Mouse (Mus musculus) spleen, postnatal 10 days (tissue): ENCODE results near the gene Akap3.
A peak's percentile ranks its signal among the peaks of the same experiment; 100 is the strongest.

Experiments
- DNase-seq, 2 experiments: peaks; one replicate each; pipeline ENCODE4 v3.0.0; 2021 to 2022; ENCODE audit warnings: low spot score in 2 of 2

Akap3 gene

GRCm38 (mm10) chr6:126852881-126853280 is at the start of gene Akap3:
Gene Akap3, plus strand, starts transcription at chr6:126853098.
- no peak for DNase-seq

- peak in 1 of 2 experiments; percentile 42 for DNase-seq
Measured at GRCm38 (mm10) chr6:126806783-126807182, 46.1 kb upstream of the Akap3 start.

GRCm38 (mm10) chr6:126808134-126808533 is 44.8 kb upstream of the Akap3 start:
- no peak for DNase-seq

GRCm38 (mm10) chr6:126808561-126808960 is 44.3 kb upstream of the Akap3 start:
- DNase-seq, result no peak

- no peak for DNase-seq
Measured at GRCm38 (mm10) chr6:126811481-126811880, 41.4 kb upstream of the Akap3 start.

- DNase-seq, result no peak
Measured at GRCm38 (mm10) chr6:126815206-126815750, 37.6 kb upstream of the Akap3 start.

- no peak for DNase-seq
Measured at GRCm38 (mm10) chr6:126816338-126816737, 36.6 kb upstream of the Akap3 start.

GRCm38 (mm10) chr6:126823087-126823486 is 29.8 kb upstream of the Akap3 start:
- no peak for DNase-seq

- DNase-seq, result no peak
Measured at GRCm38 (mm10) chr6:126836628-126837027, 16.3 kb upstream of the Akap3 start.

- peak; percentile 89 to 95 for DNase-seq
Measured at GRCm38 (mm10) chr6:126848712-126849704, 3.9 kb upstream of the Akap3 start, which contains the start of gene Ndufa9. Gene Ndufa9, minus strand, starts transcription at chr6:126849136.

GRCm38 (mm10) chr6:126877118-126877517 is 24.2 kb downstream of the Akap3 start:
- DNase-seq, result no peak

- DNase-seq, result no peak
Measured at GRCm38 (mm10) chr6:126907378-126907777, 54.5 kb downstream of the Akap3 start.

GRCm38 (mm10) chr6:126907876-126908275 is 55.0 kb downstream of the Akap3 start:
- no peak for DNase-seq

GRCm38 (mm10) chr6:126910727-126911126 is 57.8 kb downstream of the Akap3 start:
- DNase-seq, result no peak

GRCm38 (mm10) chr6:126914928-126915327 is 62.0 kb downstream of the Akap3 start:
- no peak for DNase-seq

GRCm38 (mm10) chr6:126921111-126921881 is 68.4 kb downstream of the Akap3 start, which contains the start of gene Dyrk4:
Gene Dyrk4, minus strand, starts transcription at chr6:126921839.
- DNase-seq, result peak in 1 of 2 experiments; percentile 17
